Mouse (Mus musculus): ENCODE data around the gene Tmie. TPM values are rescaled to one million over a fixed set of nuclear protein-coding genes. Genes with fewer than 3 reads are reported as not detected.

Gene Tmie
- total RNA-seq, 2 experiments from 2014 or later: 1.2 to 1.8 TPM

- DNase-seq: no peak
Measured at GRCm38 (mm10) chr9:110888935-110889334, 9.0 kb upstream of the Tmie start.

GRCm38 (mm10) chr9:110887388-110888303, 7.7 kb upstream of the Tmie start:
- DNase-seq: no peak

- no peak for DNase-seq
Measured at GRCm38 (mm10) chr9:110881953-110882352, 2.0 kb upstream of the Tmie start.

GRCm38 (mm10) chr9:110880772-110881171, 859 bp upstream of the Tmie start:
- DNase-seq: no peak

- DNase-seq: peak in 1 of 2 experiments; percentile 58
Measured at GRCm38 (mm10) chr9:110879191-110879920, 557 bp downstream of the Tmie start, which contains the start of gene Als2cl. Als2cl (plus strand) TSS chr9:110879870.

- no peak for DNase-seq
Measured at GRCm38 (mm10) chr9:110877888-110878287, 2.0 kb downstream of the Tmie start.

- no peak for DNase-seq
Measured at GRCm38 (mm10) chr9:110877353-110877752, 2.6 kb downstream of the Tmie start.

- DNase-seq: no peak
Measured at GRCm38 (mm10) chr9:110875288-110875695, 4.6 kb downstream of the Tmie start.

- no peak for DNase-seq
Measured at GRCm38 (mm10) chr9:110874660-110875191, 5.2 kb downstream of the Tmie start.

GRCm38 (mm10) chr9:110873681-110874659, 5.9 kb downstream of the Tmie start:
- DNase-seq: no peak

GRCm38 (mm10) chr9:110871030-110871429, 8.9 kb downstream of the Tmie start:
- peak; percentile 46 to 56 for DNase-seq

GRCm38 (mm10) chr9:110858967-110859596, 20.8 kb downstream of the Tmie start:
- DNase-seq: no peak

GRCm38 (mm10) chr9:110858523-110858922, 21.4 kb downstream of the Tmie start:
- DNase-seq: no peak

GRCm38 (mm10) chr9:110857781-110858472, 22.0 kb downstream of the Tmie start, which contains the start of gene Prss50:
Prss50 (plus strand) TSS chr9:110857967.
- DNase-seq: no peak

GRCm38 (mm10) chr9:110856920-110857319, 23.0 kb downstream of the Tmie start:
- no peak for DNase-seq

- DNase-seq: no peak
Measured at GRCm38 (mm10) chr9:110855903-110856302, 24.0 kb downstream of the Tmie start.

- DNase-seq: no peak
Measured at GRCm38 (mm10) chr9:110849162-110849561, 30.8 kb downstream of the Tmie start.

- no peak for DNase-seq
Measured at GRCm38 (mm10) chr9:110844206-110844605, 35.7 kb downstream of the Tmie start, which contains the start of gene Prss46. Prss46 (plus strand) TSS chr9:110844506.

GRCm38 (mm10) chr9:110841438-110841837, 38.5 kb downstream of the Tmie start:
- DNase-seq: no peak

GRCm38 (mm10) chr9:110840905-110841304, 39.0 kb downstream of the Tmie start:
- DNase-seq: no peak
